Mouse (Mus musculus): ENCODE measurements at regions not wholly inside any gene's neighbourhood (a gene's known extent, or its start where the extent isn't known, plus 50 kb on each side); places are given as distances from the start of the nearest gene placed in this dataset.

- Histone ChIP-seq H3K27ac (ENCODE audit: low read depth, low read length) (no peak overlapping the region), H3K9ac (ENCODE audit: low read depth, low read length) (no peak overlapping the region), H3K27me3 (ENCODE audit: control insufficient read depth, insufficient read depth, low read length) (no peaks in the 10 kb centered on the region), H3K4me1 (replicated peaks; ENCODE audit: control insufficient read depth, insufficient read depth, low read length) (no peaks in the 10 kb centered on the region), H3K4me3 (ENCODE audit: low read depth, low read length) (no peak overlapping the region), H3K4me2 (replicated peaks; ENCODE audit: low read depth, low read length) (no peak overlapping the region), H3K9me3 (ENCODE audit: control insufficient read depth, low read length) (no peaks in the 10 kb centered on the region), H3K36me3 (ENCODE audit: control insufficient read depth, insufficient read depth, low read length) (no peaks in the 10 kb centered on the region)
- DNase-seq (ENCODE audit: low spot score) (no peak), ATAC-seq (ENCODE audit: low FRiP score) (no peak)
- 79% methylated on average over 4 of the region's 4 CpGs for WGBS
Measured at GRCm38 (mm10) chr2:117421376-117421775, 78.6 kb upstream of the Rasgrp1 start.

- DNase-seq (ENCODE audit: low spot score) (no peak), ATAC-seq (ENCODE audit: low FRiP score) (no peak)
- Histone ChIP-seq H3K4me2 (replicated peaks; ENCODE audit: low read depth, low read length) (no peak overlapping the region), H3K9ac (ENCODE audit: low read depth, low read length) (no peak overlapping the region), H3K27ac (ENCODE audit: low read depth, low read length) (no peak overlapping the region), H3K27me3 (ENCODE audit: control insufficient read depth, insufficient read depth, low read length) (no peaks in the 10 kb centered on the region), H3K36me3 (ENCODE audit: control insufficient read depth, insufficient read depth, low read length) (no peaks in the 10 kb centered on the region), H3K9me3 (ENCODE audit: control insufficient read depth, low read length) (no peaks in the 10 kb centered on the region), H3K4me1 (replicated peaks; ENCODE audit: control insufficient read depth, insufficient read depth, low read length) (no peaks in the 10 kb centered on the region), H3K4me3 (ENCODE audit: low read depth, low read length) (no peak overlapping the region)
- WGBS: 80% methylated on average over 4 of the region's 4 CpGs
Measured at GRCm38 (mm10) chr2:117422756-117423155, 80.0 kb upstream of the Rasgrp1 start.

- Histone ChIP-seq H3K9me3 (ENCODE audit: control insufficient read depth, low read length) (no peaks in the 10 kb centered on the region), H3K27ac (ENCODE audit: low read depth, low read length) (no peak overlapping the region), H3K4me2 (replicated peaks; ENCODE audit: low read depth, low read length) (no peak overlapping the region), H3K4me3 (ENCODE audit: low read depth, low read length) (no peak overlapping the region), H3K9ac (ENCODE audit: low read depth, low read length) (no peak overlapping the region), H3K27me3 (ENCODE audit: control insufficient read depth, insufficient read depth, low read length) (no peaks in the 10 kb centered on the region), H3K4me1 (replicated peaks; ENCODE audit: control insufficient read depth, insufficient read depth, low read length) (no peaks in the 10 kb centered on the region), H3K36me3 (ENCODE audit: control insufficient read depth, insufficient read depth, low read length) (no peaks in the 10 kb centered on the region)
- no peak for DNase-seq (ENCODE audit: low spot score)
- ATAC-seq (ENCODE audit: low FRiP score): no peak
- WGBS: 65% methylated on average over 9 of the region's 9 CpGs
Measured at GRCm38 (mm10) chr2:117429205-117429604, 86.4 kb upstream of the Rasgrp1 start.

- H3K9ac ChIP-seq (ENCODE audit: low read depth, low read length): no peak overlapping the region
- H3K4me3 ChIP-seq (ENCODE audit: low read depth, low read length): no peak overlapping the region
- H3K27ac ChIP-seq (ENCODE audit: low read depth, low read length): no peak overlapping the region
- ATAC-seq (ENCODE audit: low FRiP score): no peak
- WGBS: 66% methylated on average over 6 of the region's 6 CpGs
- H3K36me3 ChIP-seq (ENCODE audit: control insufficient read depth, insufficient read depth, low read length): no peaks in the 10 kb centered on the region
- no peaks in the 10 kb centered on the region for H3K27me3 ChIP-seq (ENCODE audit: control insufficient read depth, insufficient read depth, low read length)
- H3K4me2 ChIP-seq (replicated peaks; ENCODE audit: low read depth, low read length): no peak overlapping the region
- no peak for DNase-seq (ENCODE audit: low spot score)
- H3K9me3 ChIP-seq (ENCODE audit: control insufficient read depth, low read length): no peaks in the 10 kb centered on the region
- H3K4me1 ChIP-seq (replicated peaks; ENCODE audit: control insufficient read depth, insufficient read depth, low read length): no peaks in the 10 kb centered on the region
Measured at GRCm38 (mm10) chr2:117432010-117432409, 89.2 kb upstream of the Rasgrp1 start.

- Histone ChIP-seq H3K9ac (ENCODE audit: low read depth, low read length) (no peak overlapping the region), H3K4me3 (ENCODE audit: low read depth, low read length) (no peak overlapping the region), H3K4me1 (replicated peaks; ENCODE audit: control insufficient read depth, insufficient read depth, low read length) (no peaks in the 10 kb centered on the region), H3K36me3 (ENCODE audit: control insufficient read depth, insufficient read depth, low read length) (no peaks in the 10 kb centered on the region), H3K27me3 (ENCODE audit: control insufficient read depth, insufficient read depth, low read length) (no peaks in the 10 kb centered on the region), H3K4me2 (replicated peaks; ENCODE audit: low read depth, low read length) (no peak overlapping the region), H3K9me3 (ENCODE audit: control insufficient read depth, low read length) (no peaks in the 10 kb centered on the region), H3K27ac (ENCODE audit: low read depth, low read length) (no peak overlapping the region)
- DNase-seq (ENCODE audit: low spot score): no peak
- WGBS: 73% methylated on average over 2 of the region's 2 CpGs
- no peak for ATAC-seq (ENCODE audit: low FRiP score)
Measured at GRCm38 (mm10) chr2:117432923-117433322, 90.1 kb upstream of the Rasgrp1 start.

- no peak overlapping the region for H3K4me2 ChIP-seq (replicated peaks; ENCODE audit: low read depth, low read length)
- ATAC-seq (ENCODE audit: low FRiP score) (no peak), DNase-seq (ENCODE audit: low spot score) (no peak)
- H3K27me3 ChIP-seq (ENCODE audit: control insufficient read depth, insufficient read depth, low read length): no peaks in the 10 kb centered on the region
- H3K27ac ChIP-seq (ENCODE audit: low read depth, low read length): no peak overlapping the region
- no peak overlapping the region for H3K4me3 ChIP-seq (ENCODE audit: low read depth, low read length)
- 82% methylated on average over 2 of the region's 2 CpGs for WGBS
- no peaks in the 10 kb centered on the region for H3K9me3 ChIP-seq (ENCODE audit: control insufficient read depth, low read length)
- no peaks in the 10 kb centered on the region for H3K4me1 ChIP-seq (replicated peaks; ENCODE audit: control insufficient read depth, insufficient read depth, low read length)
- no peaks in the 10 kb centered on the region for H3K36me3 ChIP-seq (ENCODE audit: control insufficient read depth, insufficient read depth, low read length)
- no peak overlapping the region for H3K9ac ChIP-seq (ENCODE audit: low read depth, low read length)
Measured at GRCm38 (mm10) chr2:117433482-117433881, 90.7 kb upstream of the Rasgrp1 start.

- no peaks in the 10 kb centered on the region for H3K27me3 ChIP-seq (ENCODE audit: control insufficient read depth, insufficient read depth, low read length)
- no peak overlapping the region for H3K27ac ChIP-seq (ENCODE audit: low read depth, low read length)
- DNase-seq (ENCODE audit: low spot score): no peak
- no peak overlapping the region for H3K4me3 ChIP-seq (ENCODE audit: low read depth, low read length)
- WGBS: 82% methylated on average over 12 of the region's 12 CpGs
- H3K36me3 ChIP-seq (ENCODE audit: control insufficient read depth, insufficient read depth, low read length): no peaks in the 10 kb centered on the region
- no peak for ATAC-seq (ENCODE audit: low FRiP score)
- H3K4me1 ChIP-seq (replicated peaks; ENCODE audit: control insufficient read depth, insufficient read depth, low read length): no peaks in the 10 kb centered on the region
- H3K4me2 ChIP-seq (replicated peaks; ENCODE audit: low read depth, low read length): no peak overlapping the region
- H3K9ac ChIP-seq (ENCODE audit: low read depth, low read length): no peak overlapping the region
- H3K9me3 ChIP-seq (ENCODE audit: control insufficient read depth, low read length): no peaks in the 10 kb centered on the region
Measured at GRCm38 (mm10) chr2:117438079-117438478, 95.3 kb upstream of the Rasgrp1 start.

- peak; percentile 79 for ATAC-seq (ENCODE audit: low FRiP score)
- 63% methylated on average over 8 of the region's 8 CpGs for WGBS
Measured at GRCm38 (mm10) chr2:117438586-117439371, 96.0 kb upstream of the Rasgrp1 start.

More at GRCm38 (mm10) chr2:117438586-117439371, 96.0 kb upstream of the Rasgrp1 start:
- Histone ChIP-seq H3K4me3 (ENCODE audit: low read depth, low read length) (no peak overlapping the region), H3K4me2 (replicated peaks; ENCODE audit: low read depth, low read length) (no peak overlapping the region), H3K27me3 (ENCODE audit: control insufficient read depth, insufficient read depth, low read length) (no peaks in the 10 kb centered on the region), H3K36me3 (ENCODE audit: control insufficient read depth, insufficient read depth, low read length) (no peaks in the 10 kb centered on the region), H3K27ac (ENCODE audit: low read depth, low read length) (no peak overlapping the region), H3K9me3 (ENCODE audit: control insufficient read depth, low read length) (no peaks in the 10 kb centered on the region), H3K9ac (ENCODE audit: low read depth, low read length) (no peak overlapping the region), H3K4me1 (replicated peaks; ENCODE audit: control insufficient read depth, insufficient read depth, low read length) (no peaks in the 10 kb centered on the region)
- DNase-seq (ENCODE audit: low spot score): peak; percentile 81
